Mouse (Mus musculus): ENCODE data around the gene Cmtm2b. TPM values are rescaled to one million over a fixed set of nuclear protein-coding genes. Genes with fewer than 3 reads are reported as not detected.
"Not testable (repeated sequence)": the region's sequence is repeated elsewhere in the genome, so short reads cannot be mapped to it uniquely, and the experiment has no call there.

Cmtm2b gene
- not detected in 2 replicates for polyA plus RNA-seq (2015; fragmentation: Nextera tagmentation; extraction: Ambion mirVana)

DNA sequence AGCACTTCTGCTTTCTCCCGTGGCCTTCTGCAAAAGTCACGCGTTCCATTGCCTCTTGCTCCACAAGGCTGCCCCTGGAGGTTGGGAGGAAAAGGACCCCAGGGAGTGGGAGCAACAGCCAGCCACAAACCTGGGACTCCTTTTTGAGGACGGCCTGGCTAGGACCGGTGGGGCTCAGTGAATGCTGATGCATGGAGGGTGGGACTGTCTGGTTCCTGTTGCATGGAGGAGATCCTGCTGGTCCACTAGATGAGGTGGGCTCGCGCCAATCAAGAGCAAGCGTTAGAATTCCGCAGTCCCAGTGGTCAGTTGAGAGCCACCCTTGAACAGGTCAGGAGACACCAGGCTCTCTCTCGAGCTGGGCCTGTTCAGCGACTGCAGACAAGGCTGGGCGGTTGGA lies at the start of gene Cmtm2b:
Cmtm2b (plus strand) TSS at position 301 of the 400 bp plus-strand sequence.
- not testable (repeated sequence) for H3K4me1 ChIP-seq; ATAC-seq (replicated peaks)
- WGBS, result 93% methylated on average over 12 of the region's 12 CpGs

DNA sequence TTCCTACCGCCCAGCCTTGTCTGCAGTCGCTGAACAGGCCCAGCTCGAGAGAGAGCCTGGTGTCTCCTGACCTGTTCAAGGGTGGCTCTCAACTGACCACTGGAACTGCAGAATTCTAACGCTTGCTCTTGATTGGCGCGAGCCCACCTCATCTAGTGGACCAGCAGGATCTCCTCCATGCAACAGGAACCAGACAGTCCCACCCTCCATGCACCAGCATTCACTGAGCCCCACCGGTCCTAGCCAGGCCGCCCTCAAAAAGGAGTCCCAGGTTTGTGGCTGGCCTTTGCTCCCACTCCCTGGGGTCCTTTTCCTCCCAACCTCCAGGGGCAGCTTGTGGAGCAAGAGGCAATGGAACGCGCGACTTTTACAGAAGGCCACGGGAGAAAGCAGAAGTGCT lies 28.9 kb upstream of the Cmtm2b start, which contains the start of gene Cmtm2a:
Cmtm2a (minus strand) TSS at position 101 of the 400 bp plus-strand sequence.
- not testable (repeated sequence) for H3K27ac ChIP-seq; H3K9me3 ChIP-seq; H3K4me2 ChIP-seq; H3K4me3 ChIP-seq; ATAC-seq (replicated peaks); H3K9ac ChIP-seq; H3K27me3 ChIP-seq (replicated peaks); H3K4me1 ChIP-seq; H3K36me3 ChIP-seq (replicated peaks)
- WGBS, result 92% methylated on average over 12 of the region's 12 CpGs

More for the DNA sequence above, at the start of gene Cmtm2b:
- not testable (repeated sequence) for H3K4me2 ChIP-seq; H3K27me3 ChIP-seq (replicated peaks); H3K36me3 ChIP-seq (replicated peaks); H3K4me3 ChIP-seq; H3K9me3 ChIP-seq; H3K27ac ChIP-seq; H3K9ac ChIP-seq

DNA sequence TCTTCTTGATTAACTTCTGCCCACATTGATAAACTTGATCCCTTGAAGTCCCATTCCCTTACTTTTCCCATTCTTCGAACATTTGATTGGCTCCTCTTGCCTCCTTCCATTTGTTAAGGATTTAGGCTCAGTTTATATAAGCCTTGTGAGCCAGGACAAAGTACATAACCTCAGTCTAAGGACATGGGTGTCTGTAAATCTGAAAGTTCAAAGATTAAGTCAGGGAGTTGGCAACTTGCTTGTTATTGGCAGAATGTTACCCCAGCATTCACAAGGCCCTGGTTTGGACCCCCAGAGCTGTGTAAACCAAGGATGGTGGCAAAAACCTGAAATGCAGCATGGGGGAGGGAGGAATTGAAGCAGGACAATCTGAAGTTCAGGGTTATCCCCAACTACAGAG lies 27.6 kb upstream of the Cmtm2b start:
- Histone ChIP-seq H3K9me3 (no peaks in the 10 kb centered on the region), H3K27me3 (replicated peaks) (no peaks in the 10 kb centered on the region), H3K4me3 (no peak overlapping the region), H3K27ac (no peak overlapping the region), H3K9ac (no peak overlapping the region), H3K4me1 (no peaks in the 10 kb centered on the region), H3K36me3 (replicated peaks) (no peaks in the 10 kb centered on the region), H3K4me2 (no peak overlapping the region)
- WGBS, result 86% methylated on average over 1 of the region's 1 CpGs
- ATAC-seq (replicated peaks), result no peak

DNA sequence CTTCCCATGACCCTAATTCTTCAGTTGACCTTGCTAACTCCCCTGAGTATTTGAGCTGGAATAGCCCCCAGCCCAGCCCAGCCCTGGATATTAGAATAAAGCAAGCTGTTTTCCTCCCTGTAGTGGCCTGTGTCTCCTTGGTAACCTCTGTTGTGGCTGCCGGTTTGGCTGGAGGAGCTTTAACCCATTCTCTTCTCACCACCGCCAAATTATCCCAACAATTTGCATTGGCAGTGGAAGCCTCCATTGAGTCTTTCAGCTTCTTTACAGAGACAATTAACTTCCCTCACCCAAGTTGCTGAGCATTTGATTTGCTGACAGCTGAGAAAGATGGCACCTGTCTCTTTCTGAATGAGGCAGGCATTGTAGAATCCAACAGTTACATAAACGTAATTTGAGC lies 20.5 kb upstream of the Cmtm2b start:
- 2% methylated on average over 3 of the region's 3 CpGs for WGBS
- not testable (repeated sequence) for H3K4me3 ChIP-seq; H3K36me3 ChIP-seq (replicated peaks); H3K4me2 ChIP-seq; H3K9ac ChIP-seq; H3K9me3 ChIP-seq; H3K27me3 ChIP-seq (replicated peaks); H3K27ac ChIP-seq; H3K4me1 ChIP-seq
- 0 out of 2 replicates have a peak, but pooled peaks have one; percentile 72 for ATAC-seq (replicated peaks)

DNA sequence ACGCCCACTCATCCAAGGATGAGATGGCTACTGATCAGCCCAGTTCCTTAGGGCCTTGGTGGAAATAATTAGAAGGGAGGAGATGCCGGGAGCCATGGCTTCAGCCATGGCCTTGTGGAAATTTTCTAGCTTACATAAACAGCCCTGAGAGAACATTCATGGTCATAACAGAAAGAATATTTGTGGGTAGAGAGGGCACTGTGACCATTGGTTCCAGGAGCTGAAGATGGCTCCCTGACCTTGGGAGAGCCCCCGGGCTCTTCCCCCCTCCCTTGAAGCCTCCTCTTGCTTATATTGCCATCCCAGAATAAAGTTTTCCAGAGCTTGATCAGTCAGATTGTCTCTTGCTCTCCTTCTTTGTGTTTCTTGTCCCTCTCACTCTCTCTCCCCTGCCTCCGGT lies 19.5 kb upstream of the Cmtm2b start:
- ATAC-seq (replicated peaks); H3K4me3 ChIP-seq: not testable (repeated sequence)
- WGBS, result 94% methylated on average over 4 of the region's 4 CpGs

DNA sequence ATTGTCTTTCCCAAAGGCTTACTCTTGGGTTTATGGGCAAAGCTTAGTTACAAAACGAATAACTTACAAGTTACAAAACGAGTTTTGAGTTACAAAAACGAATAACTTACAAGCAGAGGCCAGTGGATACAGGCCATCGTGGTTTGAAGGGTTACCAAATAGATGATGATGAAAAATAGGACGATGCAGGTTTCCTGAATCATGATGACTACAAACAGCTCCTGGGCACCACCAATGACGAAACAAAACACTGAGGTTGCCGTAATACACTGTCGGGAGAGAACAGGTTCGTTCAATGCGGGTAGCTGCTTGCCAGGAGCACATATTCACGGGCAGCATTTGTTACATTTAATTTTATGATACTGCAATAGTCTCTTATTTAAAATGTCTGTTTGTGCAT lies 17.1 kb upstream of the Cmtm2b start:
- Histone ChIP-seq H3K4me3 (no peak overlapping the region), H3K27ac (no peak overlapping the region), H3K9me3 (no peaks in the 10 kb centered on the region), H3K9ac (no peak overlapping the region), H3K4me1 (peaks cover 9% of the 10 kb centered on the region; the same call in 1 of the 2 replicates), H3K4me2 (no peak overlapping the region), H3K36me3 (replicated peaks) (no peaks in the 10 kb centered on the region), H3K27me3 (replicated peaks) (no peaks in the 10 kb centered on the region)
- WGBS, result 89% methylated on average over 11 of the region's 11 CpGs
- no peak for ATAC-seq (replicated peaks)

More for the DNA sequence above, 19.5 kb upstream of the Cmtm2b start:
- H3K36me3 ChIP-seq (replicated peaks); H3K27ac ChIP-seq; H3K9ac ChIP-seq; H3K9me3 ChIP-seq; H3K27me3 ChIP-seq (replicated peaks); H3K4me1 ChIP-seq; H3K4me2 ChIP-seq: not testable (repeated sequence)

DNA sequence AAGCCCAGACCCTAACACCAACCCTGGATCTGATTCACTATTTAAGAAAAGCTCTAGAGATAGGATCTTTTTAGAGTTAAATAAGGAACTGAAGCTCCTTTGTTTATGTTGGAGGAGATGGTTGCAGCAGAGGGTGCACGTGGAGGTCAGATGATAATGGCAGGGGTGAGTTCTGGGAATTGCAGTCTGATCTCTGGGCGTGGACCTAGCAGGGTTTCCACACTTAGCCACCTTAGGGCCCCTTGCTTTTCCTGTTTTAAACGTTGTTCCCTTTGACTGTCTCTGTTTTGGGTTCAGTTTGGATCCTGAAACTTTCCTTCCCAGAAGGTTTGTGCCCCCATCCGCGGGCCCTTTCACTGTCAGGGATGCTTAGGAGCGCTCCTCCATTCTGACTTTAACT lies 13.7 kb upstream of the Cmtm2b start:
- not testable (repeated sequence) for H3K9me3 ChIP-seq; H3K27ac ChIP-seq; H3K4me3 ChIP-seq; H3K36me3 ChIP-seq (replicated peaks); ATAC-seq (replicated peaks); H3K9ac ChIP-seq; H3K4me1 ChIP-seq; H3K4me2 ChIP-seq; H3K27me3 ChIP-seq (replicated peaks)
- WGBS, result 66% methylated on average over 6 of the region's 6 CpGs

DNA sequence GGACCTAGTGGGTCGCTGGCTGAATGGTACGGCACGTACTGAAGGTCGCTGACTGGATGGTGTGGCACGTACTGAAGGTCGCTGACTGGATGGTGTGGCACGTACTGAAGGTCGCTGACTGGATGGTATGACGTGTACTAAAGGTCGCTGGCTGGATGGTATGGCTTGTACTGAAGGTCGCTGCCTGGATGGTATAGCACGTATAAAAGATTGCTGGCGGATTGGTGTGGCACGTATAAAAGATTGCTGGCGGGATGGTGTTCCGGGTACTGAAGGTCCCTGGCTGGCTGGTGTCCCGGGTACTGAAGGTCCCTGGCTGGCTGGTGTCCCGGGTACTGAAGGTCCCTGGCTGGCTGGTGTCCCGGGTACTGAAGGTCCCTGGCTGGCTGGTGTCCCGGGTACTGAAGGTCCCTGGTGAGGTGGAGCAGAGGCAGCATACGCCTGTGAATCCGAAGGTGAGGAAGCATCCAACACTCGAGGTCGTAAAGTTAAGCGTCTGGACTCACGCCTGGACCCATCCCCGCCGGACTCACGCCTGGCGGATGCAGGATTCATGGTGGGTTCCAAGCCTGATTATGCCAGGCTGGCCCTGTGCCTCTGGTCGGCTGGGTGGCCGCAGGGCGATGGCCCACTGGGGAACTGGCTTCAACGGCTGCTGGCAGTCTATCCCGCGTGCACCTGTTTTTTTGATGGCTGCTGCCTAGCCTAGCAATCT lies 12.4 kb upstream of the Cmtm2b start, which contains the start of the genes Gm45711 and Cmtm1:
Gm45711 (minus strand) TSS at position 641 of the 715 bp plus-strand sequence.
Cmtm1 (minus strand) TSS at position 705 of the 715 bp plus-strand sequence.
- not testable (repeated sequence) for H3K27me3 ChIP-seq (replicated peaks); ATAC-seq (replicated peaks); H3K4me3 ChIP-seq; H3K9me3 ChIP-seq; H3K4me2 ChIP-seq; H3K4me1 ChIP-seq; H3K27ac ChIP-seq; H3K9ac ChIP-seq; H3K36me3 ChIP-seq (replicated peaks)
- 93% methylated on average over 36 of the region's 36 CpGs for WGBS

DNA sequence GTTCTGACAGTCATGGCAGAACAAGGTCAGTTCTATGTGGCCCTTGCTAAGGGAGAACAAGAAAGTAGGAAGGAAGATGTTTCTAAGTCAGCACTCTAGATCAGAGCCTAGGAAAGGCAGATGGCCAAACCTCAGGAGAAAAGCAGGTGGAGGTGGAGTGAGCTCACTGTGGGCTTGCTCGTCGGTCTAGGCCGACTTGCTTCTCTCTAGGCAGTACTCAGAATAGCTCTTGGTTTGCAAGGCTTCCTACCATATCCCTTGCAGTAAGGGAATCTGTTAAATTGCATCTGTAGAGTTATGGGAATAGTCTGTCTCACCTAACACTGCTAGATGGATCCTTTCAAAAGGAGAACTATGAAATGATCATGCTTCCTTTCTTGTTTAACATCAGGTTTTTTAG lies 10.0 kb upstream of the Cmtm2b start:
- H3K4me2 ChIP-seq; H3K27ac ChIP-seq; H3K36me3 ChIP-seq (replicated peaks); ATAC-seq (replicated peaks); H3K9ac ChIP-seq; H3K4me1 ChIP-seq; H3K9me3 ChIP-seq; H3K27me3 ChIP-seq (replicated peaks); H3K4me3 ChIP-seq: not testable (repeated sequence)
- WGBS, result 95% methylated on average over 3 of the region's 3 CpGs

DNA sequence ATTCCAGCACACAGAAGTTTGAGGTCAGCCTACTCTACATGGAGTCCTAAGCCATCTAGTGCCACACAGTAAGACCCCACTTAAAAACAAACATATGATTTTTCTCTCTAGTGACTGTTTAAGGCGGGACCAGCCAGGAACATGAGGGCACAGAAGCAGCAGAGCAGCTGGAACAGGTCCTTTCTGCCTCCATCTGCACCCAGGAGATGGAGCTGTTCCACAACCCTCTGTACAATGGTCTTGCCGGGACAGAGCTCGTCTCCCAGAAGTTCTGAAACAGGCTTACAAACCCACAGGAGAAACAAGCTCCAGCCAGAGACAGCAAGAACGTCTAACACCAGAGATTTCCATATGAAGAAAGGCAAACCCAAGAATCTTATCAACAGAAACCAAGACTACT lies 8.7 kb upstream of the Cmtm2b start:
- H3K4me3 ChIP-seq, result no peak overlapping the region
- no peak for ATAC-seq (replicated peaks)
- H3K36me3 ChIP-seq (replicated peaks), result no peaks in the 10 kb centered on the region
- no peaks in the 10 kb centered on the region for H3K4me1 ChIP-seq
- WGBS, result 75% methylated on average over 4 of the region's 4 CpGs
- no peak overlapping the region for H3K9ac ChIP-seq
- H3K27ac ChIP-seq, result no peak overlapping the region
- H3K4me2 ChIP-seq, result no peak overlapping the region
- H3K27me3 ChIP-seq (replicated peaks), result no peaks in the 10 kb centered on the region
- H3K9me3 ChIP-seq, result no peaks in the 10 kb centered on the region

DNA sequence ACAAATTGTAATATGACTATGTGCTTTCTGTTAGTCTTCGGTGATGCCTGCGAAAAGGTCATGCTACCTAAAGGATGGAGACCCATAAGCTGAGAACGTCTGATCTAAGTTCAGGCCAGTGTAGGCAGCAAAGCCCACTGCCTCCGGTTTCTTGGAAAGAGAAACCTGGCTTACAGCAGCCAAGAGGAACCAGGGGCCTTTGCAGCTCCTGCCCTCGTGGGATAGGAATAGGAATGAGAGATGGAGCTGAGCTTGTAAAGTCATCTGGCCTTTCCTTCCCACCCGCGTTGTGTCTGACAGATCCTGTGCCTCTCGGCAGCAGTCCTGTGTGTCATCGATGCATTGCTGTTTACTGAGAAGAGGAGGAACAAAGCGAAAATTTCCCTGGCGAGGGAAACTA lies 763 bp upstream of the Cmtm2b start, which contains the start of gene Gm11020:
Gm11020 (plus strand) TSS at position 301 of the 400 bp plus-strand sequence.
- not testable (repeated sequence) for H3K27ac ChIP-seq; H3K9me3 ChIP-seq; H3K4me1 ChIP-seq; H3K27me3 ChIP-seq (replicated peaks); H3K4me3 ChIP-seq; H3K36me3 ChIP-seq (replicated peaks); H3K4me2 ChIP-seq; ATAC-seq (replicated peaks); H3K9ac ChIP-seq
- 89% methylated on average over 11 of the region's 11 CpGs for WGBS

DNA sequence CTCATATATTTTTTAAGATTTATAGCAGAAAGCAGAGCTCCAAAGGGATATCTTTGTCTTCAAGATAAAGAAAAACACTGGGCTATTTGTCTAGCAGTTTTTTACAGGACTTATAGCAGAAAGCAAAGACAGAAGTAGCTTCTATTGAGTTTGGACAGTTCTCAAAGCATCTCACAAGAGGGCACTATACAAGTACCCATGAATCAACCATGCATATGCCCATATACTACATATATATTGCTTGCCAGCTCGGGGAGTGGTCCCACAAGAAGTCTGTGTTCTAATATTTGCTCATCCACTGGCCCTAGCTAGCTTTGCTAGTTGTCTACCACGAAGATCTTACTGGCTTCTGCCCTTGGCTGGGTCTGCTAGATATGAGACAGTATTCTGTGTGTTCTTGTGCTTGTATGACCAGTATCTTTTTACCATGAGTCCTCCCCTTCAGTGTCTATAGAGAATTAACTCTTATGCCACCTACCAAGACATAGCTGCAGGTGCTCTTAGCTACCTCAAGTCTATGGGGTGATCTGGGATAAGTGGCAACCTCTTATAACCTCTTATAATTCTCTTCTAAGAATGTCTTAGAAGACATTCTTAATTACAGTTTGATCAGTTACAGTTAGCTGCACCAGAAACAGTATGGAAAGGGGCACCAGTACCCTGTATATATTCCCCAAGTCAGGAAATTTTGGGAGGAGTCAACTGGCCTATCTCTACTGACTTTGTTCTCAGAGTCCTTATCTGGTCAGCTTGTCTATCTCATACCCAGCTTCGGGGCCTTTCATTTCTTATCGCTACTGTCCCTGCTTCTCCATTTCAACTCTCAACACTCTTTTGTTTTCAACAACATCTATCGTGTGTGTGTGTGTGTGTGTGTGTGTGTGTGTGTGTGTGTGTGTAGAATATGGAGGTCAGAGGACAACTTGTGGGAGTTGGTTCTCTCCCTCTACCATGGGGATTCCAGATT lies 10.9 kb downstream of the Cmtm2b start:
- Histone ChIP-seq H3K27me3 (replicated peaks) (no peaks in the 10 kb centered on the region), H3K36me3 (replicated peaks) (no peaks in the 10 kb centered on the region), H3K9me3 (no peaks in the 10 kb centered on the region), H3K27ac (no peak overlapping the region), H3K9ac (no peak overlapping the region), H3K4me1 (no peaks in the 10 kb centered on the region), H3K4me3 (no peak overlapping the region), H3K4me2 (no peak overlapping the region)
- WGBS, result 79% methylated on average over 5 of the region's 5 CpGs
- no peak for ATAC-seq (replicated peaks)

Measured in midbrain, embryonic 15.5 days (tissue).